Mouse (Mus musculus): ENCODE results near the gene Hck. TPM values are rescaled to one million over a fixed set of nuclear protein-coding genes. Genes with fewer than 3 reads are reported as not detected.
A peak's percentile ranks its signal among the peaks of the same experiment; 100 is the strongest.

Gene Hck
- total RNA-seq, 2 experiments from 2014 or later, result 2.4 to 3.0 TPM

GRCm38 (mm10) chr2:153086166-153086565 is 22.1 kb upstream of the Hck start:
- no peak for DNase-seq (ENCODE audit: extremely low spot score in 1 of 2, low spot score in 2 of 2)
- intact Hi-C loops (cut with DNase I), result no loop called here

GRCm38 (mm10) chr2:153087091-153087490 is 21.2 kb upstream of the Hck start:
- intact Hi-C loops (cut with DNase I), result no loop called here
- no peak for DNase-seq (ENCODE audit: extremely low spot score in 1 of 2, low spot score in 2 of 2)

DNA sequence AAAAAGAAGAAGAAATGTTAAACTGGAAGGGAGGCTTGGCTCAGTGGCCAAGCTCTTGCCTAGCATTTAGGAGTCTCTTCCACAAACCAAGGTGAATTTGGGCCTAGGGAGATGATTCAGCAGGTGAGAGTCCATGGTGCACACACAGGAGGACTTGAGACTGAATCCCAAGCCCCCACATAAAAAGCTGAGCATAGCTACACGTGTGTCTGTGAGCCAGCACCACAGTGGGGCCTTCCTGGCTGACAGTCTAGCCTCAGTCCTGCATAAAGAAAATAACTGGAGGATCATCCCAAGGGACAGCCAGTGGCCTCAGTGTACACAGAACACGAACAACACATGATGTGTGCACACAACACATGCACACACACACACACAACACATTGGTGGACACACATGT is 19.0 kb upstream of the Hck start:
- no peak for DNase-seq (ENCODE audit: extremely low spot score in 1 of 2, low spot score in 2 of 2)

DNA sequence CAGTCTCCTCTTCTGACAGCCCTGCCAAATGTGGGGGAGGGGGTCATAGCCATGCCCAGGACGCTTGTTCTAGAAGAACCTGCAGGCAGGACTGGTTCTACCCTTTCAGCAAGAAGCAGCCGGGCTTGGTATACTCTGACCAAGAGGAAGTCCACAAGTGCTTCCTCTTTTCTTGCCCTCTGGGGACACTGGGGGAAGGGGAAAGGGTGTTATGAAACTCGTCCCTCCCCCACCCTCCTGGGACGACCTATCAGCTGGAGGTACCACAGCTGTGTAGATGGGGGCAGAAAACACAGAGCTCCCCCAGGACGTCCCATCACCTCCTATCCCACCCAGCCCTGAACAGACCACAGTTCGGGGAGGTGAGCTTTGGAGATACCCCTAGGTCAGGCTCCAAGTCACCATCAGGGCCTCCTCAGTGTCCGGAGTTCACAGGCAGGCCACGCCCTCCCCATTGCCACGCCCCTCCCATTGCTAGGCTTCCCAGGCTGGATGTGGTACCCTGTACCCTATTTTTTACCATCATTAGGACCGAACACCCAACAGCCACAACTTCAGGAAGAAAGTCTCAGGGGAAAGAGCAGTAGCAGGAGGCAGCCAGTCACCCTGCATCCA is 17.6 kb upstream of the Hck start:
- no peak for DNase-seq (ENCODE audit: extremely low spot score in 1 of 2, low spot score in 2 of 2)
- intact Hi-C loops (cut with DNase I), result no loop called here

More for the DNA sequence above, 19.0 kb upstream of the Hck start:
- intact Hi-C loops (cut with DNase I), result no loop called here

DNA sequence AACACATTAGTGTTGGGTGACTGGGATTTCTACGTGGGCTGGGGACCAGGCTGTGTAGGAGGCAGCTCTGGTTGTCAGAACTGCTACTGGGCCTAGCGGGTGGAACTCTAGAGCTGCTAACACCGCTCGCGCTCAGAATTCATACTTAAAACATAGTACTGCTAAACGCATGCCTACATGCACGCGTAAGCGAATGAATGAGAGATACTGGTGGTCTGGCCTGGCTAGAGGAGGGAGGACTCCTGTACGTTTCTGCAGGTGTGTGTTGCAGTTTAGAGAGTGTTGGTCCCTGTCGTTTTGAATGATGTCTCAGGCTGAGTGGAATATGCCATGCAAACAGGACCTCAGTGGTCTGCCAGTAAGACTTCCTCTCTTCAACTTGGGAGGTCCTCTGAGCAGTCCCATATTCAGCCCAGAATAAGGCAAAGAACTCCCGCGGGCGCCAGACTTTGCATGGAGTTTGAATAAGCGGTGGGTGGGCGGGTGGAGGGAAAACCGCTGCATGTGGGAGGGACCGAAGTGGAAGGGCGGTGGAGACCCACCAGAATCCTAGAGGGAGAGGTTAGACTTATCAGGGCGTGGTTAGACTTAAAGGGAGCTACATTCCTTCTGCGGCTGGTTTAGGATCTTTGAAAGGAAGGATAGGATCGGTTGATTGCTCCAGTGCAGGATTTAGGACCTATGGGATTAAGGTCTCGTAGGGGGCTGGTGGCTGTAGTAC is 1.1 kb upstream of the Hck start:
- intact Hi-C loops (cut with DNase I), result no loop called here
- DNase-seq (ENCODE audit: extremely low spot score in 1 of 2, low spot score in 2 of 2), result no peak

GRCm38 (mm10) chr2:153107802-153108201 is 466 bp upstream of the Hck start:
- intact Hi-C loops (cut with DNase I), result no loop called here
- no peak for DNase-seq (ENCODE audit: extremely low spot score in 1 of 2, low spot score in 2 of 2)

DNA sequence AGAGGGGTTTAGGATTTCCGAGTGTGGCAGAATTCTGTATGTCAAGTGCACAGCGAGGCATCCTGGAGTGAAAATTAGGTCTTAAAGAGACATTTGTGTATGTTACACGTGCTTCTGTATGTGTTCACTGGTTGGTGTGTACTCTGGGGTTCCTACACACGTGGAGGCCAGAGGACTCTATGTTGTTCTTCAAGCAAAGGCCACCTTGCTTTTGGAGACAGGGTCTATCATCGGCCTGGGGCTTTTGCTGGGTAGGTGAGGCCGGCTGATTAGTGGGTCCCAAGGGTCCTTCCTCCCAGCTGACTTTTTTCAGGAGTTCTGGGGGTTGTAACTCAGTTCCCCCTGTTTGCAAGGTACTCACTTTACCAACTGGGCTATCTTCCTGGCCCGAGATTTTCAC is 1.3 kb downstream of the Hck start:
- intact Hi-C loops (cut with DNase I), result no loop called here

GRCm38 (mm10) chr2:153111298-153111697 is 3.0 kb downstream of the Hck start:
- intact Hi-C loops (cut with DNase I), result no loop called here
- no peak for DNase-seq (ENCODE audit: extremely low spot score in 1 of 2, low spot score in 2 of 2)

More for the DNA sequence above, 1.3 kb downstream of the Hck start:
- DNase-seq (ENCODE audit: extremely low spot score in 1 of 2, low spot score in 2 of 2), result no peak

DNA sequence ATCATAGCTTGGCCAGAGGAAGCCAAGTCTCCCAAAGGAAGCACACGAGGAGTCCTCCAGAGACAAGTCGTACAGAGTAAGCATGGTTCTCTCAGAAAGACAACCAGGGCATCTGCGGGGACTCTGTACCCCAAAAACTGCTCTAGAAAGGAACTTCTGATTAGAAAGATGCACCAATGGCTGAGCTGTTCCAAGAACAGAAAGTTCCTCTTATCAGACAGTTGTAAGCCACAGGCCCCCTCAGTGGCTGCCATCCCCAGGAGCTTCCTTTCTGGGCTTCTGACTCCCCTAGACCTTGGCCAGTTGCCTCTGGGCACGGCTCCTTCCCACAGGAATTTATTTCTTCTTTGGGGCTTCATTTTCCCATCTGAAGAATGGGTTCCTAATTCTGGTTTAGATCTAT is 7.4 kb downstream of the Hck start:
- intact Hi-C loops (cut with DNase I), result no loop called here
- DNase-seq (ENCODE audit: extremely low spot score in 1 of 2, low spot score in 2 of 2), result no peak

GRCm38 (mm10) chr2:153117051-153117486 is 8.8 kb downstream of the Hck start:
- intact Hi-C loops (cut with DNase I), result no loop called here
- no peak for DNase-seq (ENCODE audit: extremely low spot score in 1 of 2, low spot score in 2 of 2)

DNA sequence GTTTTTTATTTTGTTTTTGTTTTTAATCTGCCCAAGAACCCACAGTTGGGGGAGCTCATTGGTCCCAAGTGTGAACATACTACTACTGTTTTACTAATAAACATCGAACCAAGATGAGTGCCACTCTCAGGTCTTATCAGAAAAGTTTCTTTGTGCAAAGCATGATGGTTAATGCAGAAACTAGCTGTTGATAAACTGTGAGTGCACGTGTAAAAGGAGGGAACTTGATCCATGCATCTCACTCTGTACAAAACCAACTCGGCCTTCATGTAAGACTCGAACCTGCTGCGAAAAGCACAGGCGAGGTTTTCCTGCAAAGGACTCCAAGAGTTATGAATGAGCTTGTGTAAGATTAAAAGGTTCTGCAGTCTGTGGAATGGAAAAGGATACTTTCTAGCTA is 11.2 kb downstream of the Hck start:
- no peak for DNase-seq (ENCODE audit: extremely low spot score in 1 of 2, low spot score in 2 of 2)
- intact Hi-C loops (cut with DNase I), result no loop called here

DNA sequence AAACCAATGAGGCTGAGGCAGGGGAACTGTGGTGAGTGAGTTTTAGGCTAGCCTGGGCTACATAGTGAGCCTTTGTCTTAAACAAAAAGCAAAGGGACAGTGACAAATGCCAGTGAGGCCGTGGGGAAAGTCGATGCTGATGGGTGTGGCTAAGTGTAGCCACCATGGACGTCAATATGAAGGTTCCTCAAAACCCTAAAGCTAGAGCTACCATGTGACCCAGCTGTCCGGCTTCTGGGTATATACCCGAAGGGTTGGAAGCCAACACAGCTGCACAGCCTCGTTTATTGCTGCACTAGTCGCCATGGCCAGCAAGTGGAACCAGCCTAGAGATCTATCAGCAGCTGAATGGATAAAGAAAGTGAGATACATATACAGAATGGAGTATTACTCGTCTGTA is 11.9 kb downstream of the Hck start:
- intact Hi-C loops (cut with DNase I), result no loop called here
- DNase-seq (ENCODE audit: extremely low spot score in 1 of 2, low spot score in 2 of 2), result no peak

DNA sequence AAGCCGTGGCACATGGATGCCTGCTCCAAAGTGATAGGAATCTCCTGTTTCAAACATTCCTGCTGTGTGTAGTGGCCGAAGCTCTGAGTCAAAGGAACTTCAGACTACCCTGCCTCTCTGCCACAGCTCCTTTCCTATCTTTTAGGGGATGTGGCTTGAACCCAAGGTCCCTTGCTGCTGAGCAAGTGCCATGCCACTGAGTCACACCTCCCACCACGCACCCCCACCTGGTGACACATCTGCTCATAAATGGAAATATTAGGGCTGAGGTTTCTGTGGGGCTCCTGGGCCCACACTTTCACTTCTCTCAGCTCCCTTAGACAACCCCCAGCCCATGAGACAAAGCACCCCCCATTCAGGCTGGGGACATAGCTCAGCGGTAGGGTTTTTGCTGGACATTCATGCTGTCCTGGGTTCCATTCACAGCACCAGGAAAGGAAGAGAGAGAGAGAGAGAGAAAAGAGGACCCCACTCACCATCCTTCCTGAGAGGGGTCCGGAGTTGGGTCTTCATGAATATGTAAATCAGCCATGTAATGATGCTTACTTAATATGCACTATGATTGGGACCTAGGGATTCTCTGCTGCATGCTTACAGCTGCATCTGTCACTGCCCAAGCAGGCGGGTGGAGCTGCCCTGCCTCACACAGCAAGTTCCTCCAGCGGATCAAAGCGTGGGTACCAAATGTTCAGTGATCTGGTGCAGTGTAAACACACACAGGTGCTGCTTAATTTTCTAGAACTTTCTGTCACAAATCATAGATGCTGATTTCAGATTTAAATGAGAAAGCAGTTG is 13.8 kb downstream of the Hck start:
- intact Hi-C loops (cut with DNase I), result no loop called here
- DNase-seq (ENCODE audit: extremely low spot score in 1 of 2, low spot score in 2 of 2), result no peak

GRCm38 (mm10) chr2:153122701-153123100 is 14.4 kb downstream of the Hck start:
- no peak for DNase-seq (ENCODE audit: extremely low spot score in 1 of 2, low spot score in 2 of 2)
- intact Hi-C loops (cut with DNase I), result no loop called here

DNA sequence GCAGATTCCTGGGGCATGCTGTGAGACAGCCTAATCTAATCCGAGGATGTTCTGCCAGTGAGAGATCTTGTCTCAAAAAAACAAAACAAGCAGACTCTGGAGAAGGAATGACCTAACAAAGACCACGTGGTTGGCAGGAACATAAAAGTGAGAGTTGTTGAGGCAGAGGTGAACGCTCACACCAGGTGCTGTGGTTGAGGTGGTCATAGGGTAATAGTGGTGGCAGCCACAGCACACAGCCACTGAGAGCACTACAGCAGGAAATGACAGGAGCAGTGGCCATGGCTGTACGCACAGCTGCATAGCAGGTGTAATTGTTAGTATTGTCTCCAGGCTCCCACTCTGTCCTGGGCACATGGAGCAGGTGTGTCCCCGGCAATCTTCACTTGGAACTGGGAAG is 17.6 kb downstream of the Hck start:
- DNase-seq (ENCODE audit: extremely low spot score in 1 of 2, low spot score in 2 of 2), result no peak
- intact Hi-C loops (cut with DNase I), result no loop called here

DNA sequence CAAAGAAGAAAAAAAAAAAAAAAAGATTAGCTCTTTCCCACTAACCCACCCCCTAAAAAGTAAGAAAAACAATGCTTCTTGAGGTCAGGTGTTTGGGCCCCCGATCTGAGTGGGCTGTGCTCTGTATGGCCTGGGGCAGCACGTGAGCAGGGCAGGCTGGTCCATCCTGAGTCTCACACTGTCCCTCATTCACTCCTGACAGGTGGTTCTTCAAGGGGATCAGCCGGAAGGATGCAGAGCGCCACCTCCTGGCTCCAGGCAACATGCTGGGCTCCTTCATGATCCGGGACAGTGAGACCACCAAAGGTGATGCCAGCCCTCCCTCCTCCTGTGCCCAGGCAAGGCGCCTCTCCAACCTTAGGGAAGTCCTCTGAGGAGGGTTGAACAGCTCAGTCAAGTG is 22.8 kb downstream of the Hck start:
- intact Hi-C loops (cut with DNase I), result no loop called here
- peak in 1 of 2 experiments; percentile 40 for DNase-seq (ENCODE audit: extremely low spot score in 1 of 2, low spot score in 2 of 2)

DNA sequence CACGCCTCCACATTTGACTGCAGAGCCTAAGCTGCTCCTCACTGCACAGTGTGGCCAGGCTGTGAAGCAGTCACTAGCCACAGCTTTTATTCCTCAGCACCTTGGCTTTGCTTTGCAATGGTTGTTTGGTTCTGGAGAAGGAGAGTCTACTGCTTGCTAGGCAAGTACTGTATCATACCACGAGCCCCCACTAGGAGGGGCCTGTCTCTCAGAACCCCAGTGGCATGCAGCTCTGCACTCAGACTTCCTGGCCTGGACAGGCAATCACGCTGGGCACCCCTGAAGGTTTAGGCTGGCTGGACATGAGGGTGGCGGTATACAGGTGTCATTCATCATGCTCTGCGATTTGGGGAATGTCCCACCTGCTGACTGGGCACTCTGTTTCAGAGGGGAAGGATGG is 26.0 kb downstream of the Hck start:
- DNase-seq (ENCODE audit: extremely low spot score in 1 of 2, low spot score in 2 of 2), result no peak
- intact Hi-C loops (cut with DNase I), result no loop called here

DNA sequence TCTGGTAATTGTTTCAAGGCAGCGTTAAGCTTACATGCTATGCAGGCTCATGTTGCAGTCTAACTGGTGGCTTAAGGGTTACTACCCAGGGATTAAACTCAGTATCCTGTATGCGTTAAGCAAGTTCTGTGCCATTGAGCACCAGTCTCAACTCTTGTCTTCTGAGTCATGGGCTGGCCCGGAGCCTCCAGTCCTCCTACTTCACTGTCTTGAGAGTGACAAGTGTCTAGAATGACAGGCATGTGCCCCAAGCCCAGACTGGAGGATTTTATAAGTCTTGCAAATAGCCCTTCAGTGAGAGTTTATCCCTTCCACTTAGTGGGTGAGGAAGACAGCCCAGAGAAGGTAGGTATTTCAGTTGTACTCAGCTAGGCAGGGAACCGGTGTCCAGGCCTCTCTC is 27.9 kb downstream of the Hck start:
- intact Hi-C loops (cut with DNase I), result no loop called here

DNA sequence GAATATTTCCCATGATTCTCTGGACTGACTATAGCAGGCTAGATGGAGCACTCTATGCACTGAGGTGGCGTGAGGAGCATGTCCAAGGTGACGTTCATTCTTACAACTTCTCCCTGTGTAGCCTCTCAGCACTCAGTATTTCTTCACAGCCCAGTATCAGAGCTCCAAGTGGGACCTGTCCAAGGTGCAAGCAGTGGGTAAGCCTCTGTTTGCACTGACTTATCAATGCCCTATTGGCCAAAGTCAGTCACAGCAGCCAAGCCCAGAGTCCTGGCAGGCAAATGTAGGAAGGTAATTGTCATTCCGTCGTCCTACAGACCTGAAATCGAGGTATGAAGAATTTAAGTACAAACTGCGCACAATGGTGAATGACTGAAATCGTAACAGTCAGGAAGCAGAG is 30.9 kb downstream of the Hck start:
- DNase-seq (ENCODE audit: extremely low spot score in 1 of 2, low spot score in 2 of 2), result no peak
- intact Hi-C loops (cut with DNase I), result no loop called here

More for the DNA sequence above, 27.9 kb downstream of the Hck start:
- no peak for DNase-seq (ENCODE audit: extremely low spot score in 1 of 2, low spot score in 2 of 2)

All from left cerebral cortex, postnatal 10 days (tissue).